Mouse (Mus musculus): ENCODE data around the gene Xrcc4. TPM values are rescaled to one million over a fixed set of nuclear protein-coding genes. Genes with fewer than 3 reads are reported as not detected.

Gene Xrcc4
- polyA plus RNA-seq, 1 experiment from 2014 or later: 16.3 TPM

DNA sequence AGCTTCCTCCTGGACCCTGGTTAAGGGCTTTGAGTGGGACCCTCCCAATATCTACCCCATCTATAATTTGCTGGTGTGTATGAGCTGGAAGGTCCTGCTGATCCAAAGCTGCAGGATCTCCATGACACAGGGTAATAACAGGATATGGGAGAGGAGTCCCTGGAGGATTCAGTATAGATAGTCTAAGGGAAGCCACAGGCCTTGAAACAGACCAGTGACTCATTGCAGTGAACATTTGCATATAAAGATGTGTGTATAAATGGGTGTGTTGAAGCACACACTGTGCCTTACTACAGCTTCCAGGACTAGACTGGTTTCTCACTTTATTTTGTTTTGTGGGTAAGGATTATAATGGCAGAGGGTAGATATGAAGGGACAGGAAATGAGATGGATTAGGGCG, 83.8 kb downstream of the Xrcc4 start:
- Histone ChIP-seq H3K36me3 (ENCODE audit: control insufficient read depth, insufficient read depth, low read length) (no peaks in the 10 kb centered on the region), H3K9me3 (replicated peaks; ENCODE audit: control insufficient read depth, low read length, poor library complexity, severe bottlenecking) (no peaks in the 10 kb centered on the region), H3K9ac (ENCODE audit: low read depth, low read length) (no peak overlapping the region), H3K4me3 (ENCODE audit: low read depth, low read length) (no peak overlapping the region), H3K27ac (ENCODE audit: low read length) (no peak overlapping the region), H3K4me2 (ENCODE audit: low read length) (no peak overlapping the region), H3K27me3 (ENCODE audit: control insufficient read depth, insufficient read depth, low read depth, low read length) (no peaks in the 10 kb centered on the region), H3K4me1 (ENCODE audit: control insufficient read depth, insufficient read depth, low read length) (no peaks in the 10 kb centered on the region)
- WGBS: 100% methylated on average over 1 of the region's 1 CpGs
- no peak for ATAC-seq

DNA sequence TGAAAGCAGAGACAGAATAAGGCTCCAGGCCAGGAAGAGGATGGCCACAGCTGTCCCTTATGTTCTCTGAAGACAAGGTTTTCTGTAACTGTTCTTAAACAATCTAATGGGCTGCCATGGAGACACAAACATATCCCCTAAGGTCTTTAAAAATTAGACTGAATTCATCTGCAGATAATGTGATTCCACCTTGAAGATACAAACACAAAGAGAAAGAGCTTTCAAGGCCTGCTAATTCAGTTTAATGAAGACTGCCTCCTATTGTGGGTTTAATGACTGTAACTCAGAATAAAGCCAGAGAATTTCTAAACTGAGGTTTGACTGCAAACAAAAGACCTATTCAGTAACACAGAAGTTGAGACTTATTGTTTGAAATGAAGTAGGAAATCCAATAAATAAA, 91.9 kb downstream of the Xrcc4 start:
- Histone ChIP-seq H3K4me2 (ENCODE audit: low read length) (no peak overlapping the region), H3K27me3 (ENCODE audit: control insufficient read depth, insufficient read depth, low read depth, low read length) (no peaks in the 10 kb centered on the region), H3K4me3 (ENCODE audit: low read depth, low read length) (no peak overlapping the region), H3K36me3 (ENCODE audit: control insufficient read depth, insufficient read depth, low read length) (no peaks in the 10 kb centered on the region), H3K27ac (ENCODE audit: low read length) (no peak overlapping the region), H3K4me1 (ENCODE audit: control insufficient read depth, insufficient read depth, low read length) (no peaks in the 10 kb centered on the region), H3K9me3 (replicated peaks; ENCODE audit: control insufficient read depth, low read length, poor library complexity, severe bottlenecking) (no peaks in the 10 kb centered on the region), H3K9ac (ENCODE audit: low read depth, low read length) (no peak overlapping the region)
- ATAC-seq: no peak

DNA sequence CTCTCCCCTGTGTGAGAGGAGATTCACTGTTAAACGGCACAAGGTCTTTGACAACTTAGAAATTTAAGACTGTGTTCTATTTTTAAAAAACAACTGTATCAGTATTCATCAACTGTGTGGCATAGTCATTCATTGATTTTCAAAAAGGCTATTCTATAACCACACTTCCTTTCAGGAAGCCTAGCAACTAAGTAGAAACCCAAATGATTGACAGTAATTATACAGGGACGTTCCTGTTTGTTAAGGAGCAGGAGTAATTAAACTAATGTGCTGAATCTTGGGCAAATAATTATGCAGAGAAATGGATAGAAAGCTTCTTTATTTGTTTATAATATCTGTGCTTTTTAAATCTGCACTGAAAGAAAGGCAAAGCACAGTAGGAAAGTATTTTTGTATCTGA, 103.3 kb downstream of the Xrcc4 start:
- H3K9me3 ChIP-seq (replicated peaks; ENCODE audit: control insufficient read depth, low read length, poor library complexity, severe bottlenecking): no peaks in the 10 kb centered on the region
- H3K4me1 ChIP-seq (ENCODE audit: control insufficient read depth, insufficient read depth, low read length): no peaks in the 10 kb centered on the region; the same call in 1 of the 2 replicates
- ATAC-seq: no peak
- no peaks in the 10 kb centered on the region for H3K27me3 ChIP-seq (ENCODE audit: control insufficient read depth, insufficient read depth, low read depth, low read length)
- H3K27ac ChIP-seq (ENCODE audit: low read length): no peak overlapping the region
- 34% methylated on average over 2 of the region's 2 CpGs for WGBS
- H3K36me3 ChIP-seq (ENCODE audit: control insufficient read depth, insufficient read depth, low read length): no peaks in the 10 kb centered on the region
- no peak overlapping the region for H3K4me2 ChIP-seq (ENCODE audit: low read length)
- H3K4me3 ChIP-seq (ENCODE audit: low read depth, low read length): no peak overlapping the region
- no peak overlapping the region for H3K9ac ChIP-seq (ENCODE audit: low read depth, low read length)

- H3K4me3 ChIP-seq (ENCODE audit: low read depth, low read length): no peak overlapping the region
- H3K27me3 ChIP-seq (ENCODE audit: control insufficient read depth, insufficient read depth, low read depth, low read length): no peaks in the 10 kb centered on the region
- H3K9ac ChIP-seq (ENCODE audit: low read depth, low read length): no peak overlapping the region
- 0 out of 2 replicates have a peak, but pooled peaks cover 2% of the 10 kb centered on the region for H3K36me3 ChIP-seq (ENCODE audit: control insufficient read depth, insufficient read depth, low read length)
- no peak overlapping the region for H3K27ac ChIP-seq (ENCODE audit: low read length)
- H3K9me3 ChIP-seq (replicated peaks; ENCODE audit: control insufficient read depth, low read length, poor library complexity, severe bottlenecking): no peaks in the 10 kb centered on the region
- no peaks in the 10 kb centered on the region for H3K4me1 ChIP-seq (ENCODE audit: control insufficient read depth, insufficient read depth, low read length)
- no peak overlapping the region for H3K4me2 ChIP-seq (ENCODE audit: low read length)
- ATAC-seq: no peak
- WGBS: 83% methylated on average over 3 of the region's 3 CpGs
These were observed 118.5 kb downstream of the Xrcc4 start for GRCm38 (mm10) chr13:89970940-89971339.

- H3K27me3 ChIP-seq (ENCODE audit: control insufficient read depth, insufficient read depth, low read depth, low read length): no peaks in the 10 kb centered on the region
- H3K4me2 ChIP-seq (ENCODE audit: low read length): no peak overlapping the region
- H3K4me1 ChIP-seq (ENCODE audit: control insufficient read depth, insufficient read depth, low read length): no peaks in the 10 kb centered on the region
- H3K9me3 ChIP-seq (replicated peaks; ENCODE audit: control insufficient read depth, low read length, poor library complexity, severe bottlenecking): no peaks in the 10 kb centered on the region
- 0 out of 2 replicates have a peak, but pooled peaks cover 2% of the 10 kb centered on the region for H3K36me3 ChIP-seq (ENCODE audit: control insufficient read depth, insufficient read depth, low read length)
- H3K9ac ChIP-seq (ENCODE audit: low read depth, low read length): no peak overlapping the region
- no peak for ATAC-seq
- H3K4me3 ChIP-seq (ENCODE audit: low read depth, low read length): no peak overlapping the region
- H3K27ac ChIP-seq (ENCODE audit: low read length): no peak overlapping the region
These were observed 120.7 kb downstream of the Xrcc4 start for GRCm38 (mm10) chr13:89968671-89969070.

- no peak overlapping the region for H3K4me3 ChIP-seq (ENCODE audit: low read depth, low read length)
- H3K4me2 ChIP-seq (ENCODE audit: low read length): no peak overlapping the region
- no peak overlapping the region for H3K27ac ChIP-seq (ENCODE audit: low read length)
- no peak overlapping the region for H3K9ac ChIP-seq (ENCODE audit: low read depth, low read length)
- WGBS: 46% methylated on average over 2 of the region's 2 CpGs
- H3K9me3 ChIP-seq (replicated peaks; ENCODE audit: control insufficient read depth, low read length, poor library complexity, severe bottlenecking): no peaks in the 10 kb centered on the region
- H3K27me3 ChIP-seq (ENCODE audit: control insufficient read depth, insufficient read depth, low read depth, low read length): no peaks in the 10 kb centered on the region
- ATAC-seq: no peak
- H3K4me1 ChIP-seq (ENCODE audit: control insufficient read depth, insufficient read depth, low read length): no peaks in the 10 kb centered on the region
- no peaks in the 10 kb centered on the region for H3K36me3 ChIP-seq (ENCODE audit: control insufficient read depth, insufficient read depth, low read length)
These were observed 145.1 kb downstream of the Xrcc4 start for GRCm38 (mm10) chr13:89944354-89944753.

GRCm38 (mm10) chr13:89929477-89929876, 159.9 kb downstream of the Xrcc4 start:
- Histone ChIP-seq H3K9ac (ENCODE audit: low read depth, low read length) (no peak overlapping the region), H3K9me3 (replicated peaks; ENCODE audit: control insufficient read depth, low read length, poor library complexity, severe bottlenecking) (no peaks in the 10 kb centered on the region), H3K4me1 (ENCODE audit: control insufficient read depth, insufficient read depth, low read length) (no peaks in the 10 kb centered on the region), H3K27me3 (ENCODE audit: control insufficient read depth, insufficient read depth, low read depth, low read length) (no peaks in the 10 kb centered on the region), H3K4me3 (ENCODE audit: low read depth, low read length) (no peak overlapping the region), H3K36me3 (ENCODE audit: control insufficient read depth, insufficient read depth, low read length) (no peaks in the 10 kb centered on the region), H3K4me2 (ENCODE audit: low read length) (no peak overlapping the region), H3K27ac (ENCODE audit: low read length) (no peak overlapping the region)
- 61% methylated on average over 3 of the region's 3 CpGs for WGBS
- ATAC-seq: no peak

DNA sequence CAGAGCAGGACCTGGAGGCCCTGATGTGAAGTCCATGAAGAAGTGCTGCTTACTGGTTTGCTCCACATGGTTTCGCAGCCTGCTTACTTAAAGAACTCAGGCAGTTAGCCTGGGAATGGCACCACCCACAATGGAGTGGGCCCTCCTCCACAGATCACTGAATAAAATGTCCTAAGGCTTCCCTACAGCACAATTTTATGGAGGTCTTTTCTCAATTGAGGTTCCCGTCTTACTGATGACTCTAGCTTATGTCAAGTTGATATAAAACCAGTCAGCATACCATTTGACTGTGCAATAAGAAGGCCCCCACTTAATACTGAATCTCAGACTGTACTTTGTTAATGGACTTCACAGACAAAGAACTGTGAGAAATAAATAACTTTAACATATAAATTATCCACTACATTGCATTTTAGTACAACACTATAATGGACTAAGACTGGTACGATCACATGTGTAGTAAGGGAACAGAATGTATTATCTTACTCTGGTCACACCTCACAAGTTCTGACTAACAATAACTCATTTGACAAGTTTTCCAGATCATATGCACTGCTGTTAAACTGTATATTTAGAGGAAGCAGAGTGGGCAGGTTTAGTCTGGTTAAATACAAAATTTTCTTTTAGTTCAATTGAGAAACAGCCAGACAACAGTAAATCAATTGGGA, 170.5 kb downstream of the Xrcc4 start:
- no peaks in the 10 kb centered on the region for H3K36me3 ChIP-seq (ENCODE audit: control insufficient read depth, insufficient read depth, low read length)
- H3K27ac ChIP-seq (ENCODE audit: low read length): no peak overlapping the region
- WGBS: 96% methylated on average over 3 of the region's 3 CpGs
- no peak overlapping the region for H3K4me3 ChIP-seq (ENCODE audit: low read depth, low read length)
- H3K4me2 ChIP-seq (ENCODE audit: low read length): no peak overlapping the region
- H3K9me3 ChIP-seq (replicated peaks; ENCODE audit: control insufficient read depth, low read length, poor library complexity, severe bottlenecking): no peaks in the 10 kb centered on the region
- no peaks in the 10 kb centered on the region for H3K27me3 ChIP-seq (ENCODE audit: control insufficient read depth, insufficient read depth, low read depth, low read length)
- H3K4me1 ChIP-seq (ENCODE audit: control insufficient read depth, insufficient read depth, low read length): no peaks in the 10 kb centered on the region
- no peak for ATAC-seq
- no peak overlapping the region for H3K9ac ChIP-seq (ENCODE audit: low read depth, low read length)

DNA sequence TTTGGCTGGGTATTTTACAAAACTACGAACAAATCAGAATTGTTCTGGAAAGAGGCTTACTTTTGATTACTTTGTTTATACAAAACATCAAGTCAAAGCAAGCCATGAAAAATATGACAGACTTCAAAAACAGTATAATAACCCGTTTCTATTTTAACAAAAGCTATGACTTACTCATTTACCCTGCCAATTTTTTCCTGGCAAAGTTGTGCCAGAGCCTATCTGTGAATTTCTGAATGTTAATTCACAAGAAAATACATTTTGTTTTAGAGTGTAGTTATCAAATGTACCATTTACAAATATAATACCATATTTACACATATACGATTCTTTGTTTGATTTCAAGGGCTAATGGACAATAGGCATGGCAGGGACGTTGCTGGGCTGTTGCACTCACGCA, 175.1 kb downstream of the Xrcc4 start:
- no peak overlapping the region for H3K27ac ChIP-seq (ENCODE audit: low read length)
- no peak overlapping the region for H3K4me2 ChIP-seq (ENCODE audit: low read length)
- 87% methylated on average over 5 of the region's 5 CpGs for WGBS
- H3K36me3 ChIP-seq (ENCODE audit: control insufficient read depth, insufficient read depth, low read length): no peaks in the 10 kb centered on the region
- H3K27me3 ChIP-seq (ENCODE audit: control insufficient read depth, insufficient read depth, low read depth, low read length): no peaks in the 10 kb centered on the region
- H3K9ac ChIP-seq (ENCODE audit: low read depth, low read length): no peak overlapping the region
- ATAC-seq: no peak
- H3K9me3 ChIP-seq (replicated peaks; ENCODE audit: control insufficient read depth, low read length, poor library complexity, severe bottlenecking): no peaks in the 10 kb centered on the region
- no peak overlapping the region for H3K4me3 ChIP-seq (ENCODE audit: low read depth, low read length)
- H3K4me1 ChIP-seq (ENCODE audit: control insufficient read depth, insufficient read depth, low read length): no peaks in the 10 kb centered on the region

Data from midbrain, embryonic 16.5 days (tissue).